Mouse (Mus musculus) cerebellum, adult 9-11 months (tissue): ENCODE measurements around the gene Triobp.

Experiments
- DNase-seq: peaks from one replicate; pipeline ENCODE4 v3.0.0; 2022

Triobp gene

GRCm38 (mm10) chr15:78926021-78926919 lies 21.3 kb upstream of the Triobp start, which contains the start of gene Lgals1:
TSS of gene Lgals1 (plus strand) at chr15:78926725.
- peak; percentile 85 for DNase-seq

- peak; percentile 69 for DNase-seq
Observed at GRCm38 (mm10) chr15:78927021-78927787, 20.3 kb upstream of the Triobp start.

DNA sequence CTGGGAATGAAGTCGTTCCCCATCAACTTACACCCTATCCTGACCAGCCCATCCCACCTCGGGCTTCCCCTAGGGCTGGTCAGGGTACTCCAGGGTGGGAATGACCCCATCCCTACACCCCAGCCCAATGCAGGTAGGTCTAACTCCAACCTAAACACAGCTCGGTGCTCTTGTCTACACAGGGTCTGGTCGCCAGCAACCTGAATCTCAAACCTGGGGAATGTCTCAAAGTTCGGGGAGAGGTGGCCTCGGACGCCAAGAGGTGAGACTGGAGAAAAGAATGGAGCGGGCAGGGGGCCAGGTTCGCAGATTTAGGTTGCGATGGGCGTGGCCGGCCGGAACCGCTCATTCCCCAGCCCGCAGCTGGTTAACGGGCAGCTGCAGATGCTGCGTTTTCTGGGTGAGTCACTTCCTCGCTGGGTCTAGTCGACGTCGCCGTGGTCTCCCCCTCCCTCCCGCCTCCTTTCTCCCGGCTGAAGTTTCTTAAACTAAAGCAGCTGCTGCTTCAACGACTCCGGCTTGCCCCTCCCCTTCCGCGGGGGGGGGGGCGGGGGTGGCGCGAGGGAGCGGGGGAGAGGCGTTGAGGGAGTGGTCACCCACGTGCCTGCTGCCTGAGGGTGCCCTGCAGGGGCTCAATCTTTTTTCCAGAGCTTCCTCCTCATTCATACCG lies 19.6 kb upstream of the Triobp start:
- peak; percentile 55 for DNase-seq

DNA sequence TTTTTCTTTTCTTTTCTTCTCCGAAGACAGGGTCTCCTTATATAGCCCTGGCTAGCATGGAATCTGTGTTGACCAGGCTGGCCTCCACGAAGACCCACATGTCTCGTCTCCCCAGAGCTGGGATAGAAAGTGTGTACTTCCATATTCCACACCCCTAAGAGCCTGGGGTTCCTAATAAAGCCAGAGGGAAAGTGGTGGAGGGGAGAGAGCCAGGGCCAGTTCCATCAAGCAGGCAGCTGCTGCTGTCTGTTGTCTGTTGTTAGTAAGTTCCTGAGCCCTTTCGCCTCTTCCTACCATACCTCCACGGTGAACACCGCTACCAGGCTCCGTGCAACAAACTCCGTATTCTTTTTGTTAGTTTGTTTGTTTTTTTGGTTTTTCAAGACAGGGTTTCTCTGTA lies 19.0 kb upstream of the Triobp start:
- DNase-seq, result no peak

- DNase-seq, result no peak
Observed at GRCm38 (mm10) chr15:78930192-78930706, 17.3 kb upstream of the Triobp start.

DNA sequence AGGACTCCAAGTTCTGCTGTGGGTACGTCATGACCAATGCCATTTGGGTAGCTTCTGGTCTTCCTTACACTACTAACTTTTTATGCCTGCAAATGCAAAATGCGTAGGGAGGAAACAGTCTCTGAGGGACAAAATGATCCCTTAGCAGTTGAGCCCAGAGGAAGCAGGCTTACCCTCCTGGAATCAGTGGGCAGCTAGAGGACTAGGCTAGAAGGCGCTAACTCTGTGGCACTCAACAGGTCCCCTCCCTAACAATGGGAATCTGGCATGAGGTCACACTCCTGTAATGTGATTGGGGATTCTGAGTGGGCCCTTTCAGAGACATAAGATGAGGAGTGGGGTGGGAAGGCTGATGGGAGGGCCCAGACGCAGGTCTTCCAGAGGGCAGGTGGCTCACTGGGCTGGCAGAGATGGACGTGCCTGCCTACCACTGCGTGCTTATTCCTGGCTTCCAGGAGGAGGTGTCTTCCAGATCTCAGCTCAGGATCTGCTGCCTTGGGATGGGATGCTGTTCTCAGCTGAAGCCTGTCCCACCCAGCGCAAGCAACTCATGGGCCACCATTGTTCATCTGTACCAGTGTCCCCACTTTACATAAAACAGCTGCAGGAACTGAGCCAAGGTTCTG lies 16.6 kb upstream of the Triobp start:
- no peak for DNase-seq

- no peak for DNase-seq
Observed at GRCm38 (mm10) chr15:78931577-78931976, 15.9 kb upstream of the Triobp start.

- peak; percentile 84 for DNase-seq
Observed at GRCm38 (mm10) chr15:78934784-78935320, 12.7 kb upstream of the Triobp start, which contains the start of gene Nol12. TSS of gene Nol12 (plus strand) at chr15:78934933.

DNA sequence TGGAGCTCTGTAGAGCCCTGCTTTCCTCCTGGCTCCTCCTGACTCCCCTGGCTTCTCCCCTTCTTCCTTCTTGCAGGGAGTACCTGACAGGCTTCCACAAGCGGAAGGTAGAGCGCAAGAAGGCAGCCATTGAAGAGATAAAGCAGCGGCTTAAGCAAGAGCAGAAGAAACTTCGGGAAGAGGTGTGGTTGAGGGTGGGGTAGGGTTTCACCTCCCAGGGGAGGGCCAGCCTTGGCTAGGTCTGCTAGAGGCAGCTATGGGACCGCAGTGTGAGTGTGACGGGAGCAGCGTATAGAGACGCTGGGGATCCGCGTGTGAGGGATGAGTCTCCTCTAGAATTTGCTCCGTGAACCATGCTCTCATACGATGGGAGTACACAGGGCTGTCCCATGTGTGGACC lies 11.1 kb upstream of the Triobp start:
- no peak for DNase-seq

DNA sequence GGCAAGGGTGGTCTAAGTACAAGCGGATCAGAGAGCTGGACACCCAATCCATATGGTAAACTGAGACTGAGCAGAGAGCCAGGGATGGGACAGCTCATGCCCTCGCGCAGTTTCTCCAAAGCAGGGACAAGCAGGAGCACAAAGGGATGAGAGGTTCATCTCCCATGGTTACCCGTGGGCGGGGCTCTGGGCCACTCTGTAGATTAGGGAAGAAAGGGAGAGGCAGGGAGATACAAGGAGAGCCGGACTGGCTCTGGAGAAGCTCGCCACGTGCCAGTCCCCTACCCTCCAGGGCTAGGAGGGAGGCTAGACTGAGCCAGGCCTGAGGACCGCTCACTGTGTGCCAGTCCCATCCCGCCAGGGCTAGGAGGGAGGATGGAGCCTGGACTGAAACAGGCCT lies 10.2 kb upstream of the Triobp start:
- no peak for DNase-seq

- DNase-seq, result no peak
Observed at GRCm38 (mm10) chr15:78937963-78938362, 9.6 kb upstream of the Triobp start.

DNA sequence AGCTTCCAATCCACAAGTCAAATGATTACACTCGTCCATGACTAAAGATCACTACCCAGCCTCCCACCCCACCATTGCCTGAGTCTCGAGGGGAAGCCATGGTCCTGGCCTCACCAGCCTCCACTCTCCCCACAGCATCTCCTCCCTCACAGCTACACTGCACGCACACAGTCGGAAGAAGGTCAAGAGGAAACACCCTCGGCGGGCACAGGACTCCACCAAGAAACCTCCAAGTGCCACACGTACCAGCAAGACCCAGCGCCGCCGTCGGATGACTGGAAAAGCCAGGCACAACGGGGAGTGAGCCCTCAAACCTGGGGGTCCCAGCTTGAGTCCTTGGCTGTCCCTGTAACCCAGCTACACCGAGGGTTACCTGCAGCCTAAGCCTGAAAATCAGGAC lies 7.2 kb upstream of the Triobp start:
- DNase-seq, result no peak

DNA sequence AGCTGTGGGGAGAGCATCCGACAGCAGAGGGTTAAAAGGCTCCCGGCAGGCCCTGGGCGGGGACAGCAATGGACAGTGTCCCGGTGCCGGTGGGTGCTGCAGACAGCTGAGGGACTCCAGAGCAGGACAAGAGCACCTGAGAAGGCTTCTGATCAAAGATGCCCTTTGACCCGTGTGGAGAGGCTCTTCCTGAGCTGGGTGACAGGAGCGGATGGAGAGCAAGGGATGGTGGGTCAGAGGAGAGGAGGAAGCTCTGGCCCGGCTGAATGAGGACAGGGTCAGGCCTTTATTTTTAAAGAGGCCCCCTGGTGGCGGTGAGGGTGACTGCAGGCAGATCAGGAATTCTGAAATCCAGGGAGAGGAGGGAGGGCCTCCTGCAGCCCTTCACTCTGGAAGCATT lies 4.9 kb upstream of the Triobp start:
- peak; percentile 88 for DNase-seq

DNA sequence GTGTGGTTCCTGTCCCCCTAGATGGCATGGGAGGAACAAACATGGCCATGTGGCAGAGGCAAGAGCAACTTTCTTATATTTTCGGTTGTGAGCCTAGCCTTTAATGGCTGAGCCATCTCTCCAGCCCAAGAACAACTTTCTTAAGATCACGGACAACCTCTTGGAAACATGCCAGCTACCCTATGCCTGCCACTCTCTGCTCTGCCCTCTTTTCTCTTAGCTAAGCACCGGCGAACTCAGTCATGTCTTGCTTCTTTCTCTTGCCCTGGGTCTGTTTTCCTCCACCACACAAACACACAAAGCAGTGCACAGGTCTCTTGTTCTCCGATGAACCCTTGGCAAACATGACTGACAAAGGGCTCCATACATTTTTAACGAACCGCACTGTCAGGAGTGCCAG lies 1.3 kb upstream of the Triobp start:
- peak; percentile 47 for DNase-seq

- peak; percentile 47 for DNase-seq
Observed at GRCm38 (mm10) chr15:78948152-78948725, 715 bp downstream of the Triobp start.

DNA sequence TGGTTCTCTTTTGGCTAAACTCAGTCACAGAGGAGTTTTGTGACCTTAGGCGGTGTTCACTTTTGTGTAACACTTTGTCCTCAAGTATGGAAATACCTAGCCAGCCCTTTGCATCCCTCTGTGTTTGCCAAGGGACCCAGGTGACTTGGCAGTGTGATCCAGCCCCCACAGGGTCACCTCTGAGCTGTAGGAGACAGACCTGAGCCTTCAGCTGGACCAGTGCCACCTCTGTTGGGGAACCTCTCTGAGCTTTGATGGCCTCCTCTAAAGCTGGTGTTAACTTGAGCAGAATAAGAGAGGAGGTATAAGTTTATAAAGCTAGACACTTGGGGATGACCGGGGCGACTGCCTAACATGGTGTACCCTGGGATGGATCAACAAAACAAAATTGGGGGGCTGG lies 1.4 kb downstream of the Triobp start:
- peak; percentile 71 for DNase-seq

DNA sequence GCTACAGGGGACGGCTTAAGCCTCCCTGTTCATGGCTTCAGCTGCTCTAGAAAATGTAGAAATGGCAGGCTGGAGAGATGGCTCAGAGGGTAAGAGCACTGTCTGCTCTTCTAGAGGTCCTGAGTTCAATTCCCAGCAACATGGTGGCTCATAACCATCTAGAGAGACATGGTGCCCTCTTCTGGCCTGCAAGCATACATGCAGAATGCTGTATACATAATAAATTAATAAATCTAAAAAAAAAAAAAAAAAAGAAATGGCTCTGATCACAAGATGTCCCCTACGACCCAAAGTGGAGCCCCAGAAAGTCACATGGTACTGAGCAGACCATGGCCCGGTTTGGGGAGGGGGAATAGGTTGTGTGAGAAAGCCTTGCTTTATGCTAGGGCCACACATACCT lies 8.1 kb downstream of the Triobp start:
- no peak for DNase-seq

GRCm38 (mm10) chr15:78956351-78956750 lies 8.8 kb downstream of the Triobp start:
- DNase-seq, result peak; percentile 53

DNA sequence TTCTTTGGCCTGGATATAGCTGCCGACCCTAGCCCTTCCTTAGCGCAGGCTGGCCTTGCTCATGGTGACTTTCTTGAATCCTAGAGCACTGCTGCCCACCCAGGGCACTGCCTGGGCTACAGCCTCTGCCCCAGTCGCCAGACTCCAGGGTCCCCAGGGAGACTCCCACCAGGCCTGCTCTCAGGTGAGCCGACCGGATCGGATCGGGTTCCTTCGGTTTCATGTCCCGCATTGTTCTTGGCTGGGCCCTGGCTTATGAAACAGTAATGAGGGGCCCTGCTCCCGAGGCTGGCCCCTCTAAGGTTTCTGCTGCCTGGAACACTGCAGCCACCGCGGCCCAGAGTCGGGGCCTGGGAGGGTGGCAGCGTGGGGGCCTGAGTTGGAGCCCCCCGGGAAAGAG lies 9.5 kb downstream of the Triobp start:
- DNase-seq, result peak; percentile 34

DNA sequence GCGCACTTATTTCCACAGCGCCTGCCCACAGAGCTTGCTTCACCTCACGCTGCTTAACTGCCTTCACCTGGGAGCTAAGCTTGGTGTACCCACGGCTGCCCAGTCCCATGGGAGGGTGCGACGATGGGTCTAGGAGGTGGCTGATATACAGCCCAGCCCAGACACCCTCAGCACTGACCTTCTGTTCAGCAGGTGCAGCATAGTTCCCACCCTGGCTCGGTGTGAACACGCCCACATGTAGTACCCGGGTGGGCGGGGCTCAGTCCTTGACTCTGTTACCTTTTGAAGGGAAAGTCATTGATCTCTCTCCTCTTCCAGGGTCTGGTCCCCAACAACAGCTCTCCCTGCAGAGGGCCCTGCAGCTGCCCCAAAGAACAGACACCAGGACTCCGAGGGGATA lies 12.0 kb downstream of the Triobp start:
- DNase-seq, result no peak

- peak; percentile 22 for DNase-seq
Observed at GRCm38 (mm10) chr15:78960088-78960487, 12.6 kb downstream of the Triobp start.

- DNase-seq, result peak; percentile 88
Observed at GRCm38 (mm10) chr15:78962885-78963284, 15.4 kb downstream of the Triobp start.
